15 mouse cellular contexts compared by ENCODE assay signal in the genomic region with DNA sequence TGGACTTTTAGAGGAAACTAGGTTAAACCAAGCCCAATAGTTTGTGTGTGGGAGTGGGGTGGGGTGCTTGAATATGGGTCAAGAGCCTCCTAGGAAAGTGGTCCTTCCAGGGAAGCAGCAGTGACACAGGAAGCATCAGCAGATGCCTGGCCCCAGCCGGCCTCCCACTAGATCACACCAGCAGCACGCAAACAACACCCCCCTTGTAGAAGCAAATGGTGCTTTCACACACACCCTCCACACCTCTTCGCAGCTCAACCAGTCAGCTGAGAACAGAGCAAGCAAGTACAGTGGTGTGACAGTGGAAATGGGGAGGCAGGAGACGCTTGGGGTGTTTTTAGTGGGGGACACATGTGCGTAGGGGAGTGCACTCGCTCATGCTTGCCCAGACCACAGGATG. TPM values are rescaled to one million over a fixed set of nuclear protein-coding genes. Genes with fewer than 3 reads are reported as not detected.
DNase-seq lines count a peak whose midpoint lies in the region; ATAC-seq lines count a peak whose summit lies in the region.
"Had no signal": no experiment of that assay in that cellular context is flagged by ENCODE, and none has a peak within 500 bp of the region (broad histone marks: within the 10 kb centered on the region; RNA-seq: fewer than 3 reads in every experiment).

No protein-coding gene starts in this region.

- ATAC-seq in CD4-positive, CD25-positive, alpha-beta regulatory T cell, adult 4 months, result no peak
- ATAC-seq: forebrain, embryonic 15.5 days had no signal

- intact Hi-C loops in left cerebral cortex, postnatal 4 days (cut with DNase I), result no loop called here

- peak; percentile 41 for DNase-seq in left cerebral cortex, adult 11 months (ENCODE audit: low spot score)
- DNase-seq in left cerebral cortex, postnatal 4 days, result no peak
- DNase-seq in right cerebral cortex, postnatal 25 days, result peak; percentile 49
- DNase-seq in right cerebral cortex, postnatal 14 days, result no peak
- peak; percentile 49 to 66 for DNase-seq in left cerebral cortex, adult 9 months (ENCODE audit: low spot score in 2 of 2)
- DNase-seq in telencephalon, adult 2 months (ENCODE audit: low read depth, low spot score), result peak; percentile 73
- no peak for DNase-seq in thymus, postnatal 14 days
- DNase-seq: adrenal gland, adult 8-10 months; cerebellum, adult 11-12 months; cerebellum, adult 9-10 months; cerebellum, postnatal 25 days; gastrocnemius, postnatal 14 days; heart, postnatal 36 days had no signal

RNA-seq across cellular contexts. Expression of a gene that starts 33.0 kb away (rescaled TPM):
- 10 to 100 TPM; 39.9 to 43.7 TPM for total RNA-seq in left cerebral cortex, postnatal 4 days (2021)
- polyA plus RNA-seq in CD4-positive, CD25-positive, alpha-beta regulatory T cell, adult 4 months (2017; shearing (Covaris generic)), result under 1 TPM; 0.28 to 0.42 TPM

Comparison
In these comparisons a context has a peak if more than half of its experiments do, and no peak if none do; other contexts are left out.
1. DNase-seq: peak in left cerebral cortex, adult 11 months (single experiment), right cerebral cortex, postnatal 25 days (single experiment), left cerebral cortex, adult 9 months (2 of 2) and telencephalon, adult 2 months (single experiment); none in left cerebral cortex, postnatal 4 days (single experiment), right cerebral cortex, postnatal 14 days (single experiment) and thymus, postnatal 14 days (single experiment).